Mouse (Mus musculus): Measurements from ENCODE around the gene Stmn1.

Gene Stmn1

DNA sequence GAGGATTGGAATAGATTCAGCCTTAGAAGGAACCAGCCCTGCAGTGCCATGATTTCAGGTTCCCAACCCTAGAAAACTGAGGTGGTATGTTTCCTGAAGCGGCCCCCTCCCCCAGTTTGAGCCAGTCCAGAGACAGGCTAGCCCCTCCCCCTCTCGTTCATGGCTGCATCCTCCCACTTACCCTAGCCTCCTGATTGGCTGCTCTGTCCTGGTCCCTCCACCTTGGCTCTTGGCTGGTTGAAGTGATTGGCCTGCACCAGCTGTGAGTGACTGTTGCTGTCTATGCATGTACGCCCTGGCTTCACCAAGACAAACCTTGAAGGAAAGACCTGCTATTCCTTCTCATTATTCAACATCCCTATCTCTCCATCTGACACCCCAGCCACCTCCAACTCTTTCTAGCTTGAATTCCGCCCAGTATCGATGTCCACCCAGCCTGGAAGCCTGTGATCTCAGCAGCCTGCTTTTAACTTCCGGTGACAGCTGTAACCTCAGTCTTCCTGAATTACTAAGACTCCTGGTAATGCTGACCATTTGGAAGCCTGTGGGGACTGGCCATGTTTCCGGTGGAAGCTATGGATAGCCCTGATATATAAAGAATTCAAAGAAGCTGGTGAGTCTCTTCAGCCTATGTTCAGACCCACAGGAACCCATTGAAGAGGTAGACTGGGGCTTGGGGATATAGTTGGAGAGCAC is 10.8 kb upstream of the Stmn1 start:
- DNase-seq (ENCODE audit: low spot score in 2 of 2) = no peak

GRCm38 (mm10) chr4:134458856-134459255 is 9.3 kb upstream of the Stmn1 start:
- DNase-seq (ENCODE audit: low spot score in 2 of 2) = no peak

DNA sequence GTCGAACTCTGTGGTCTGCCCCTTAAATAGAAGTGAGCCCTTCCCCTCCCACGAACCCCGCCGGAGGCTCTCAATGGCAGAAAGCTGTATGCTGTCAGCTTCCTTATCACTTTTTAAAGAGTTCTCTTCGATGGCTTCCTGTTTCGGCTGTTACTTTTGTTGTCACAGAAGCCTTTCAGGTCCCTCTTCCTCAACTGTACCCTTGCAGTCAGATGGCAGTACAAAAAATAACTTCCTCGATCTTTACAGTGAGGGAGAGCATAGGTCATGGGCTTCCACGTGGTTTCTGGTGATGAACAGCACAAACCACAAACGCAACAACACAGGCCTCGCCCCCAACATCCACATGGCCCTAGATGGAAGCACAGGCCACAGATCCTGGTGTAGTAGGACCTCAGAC is 7.8 kb upstream of the Stmn1 start:
- DNase-seq (ENCODE audit: low spot score in 2 of 2) = peak; percentile 28 to 35

DNA sequence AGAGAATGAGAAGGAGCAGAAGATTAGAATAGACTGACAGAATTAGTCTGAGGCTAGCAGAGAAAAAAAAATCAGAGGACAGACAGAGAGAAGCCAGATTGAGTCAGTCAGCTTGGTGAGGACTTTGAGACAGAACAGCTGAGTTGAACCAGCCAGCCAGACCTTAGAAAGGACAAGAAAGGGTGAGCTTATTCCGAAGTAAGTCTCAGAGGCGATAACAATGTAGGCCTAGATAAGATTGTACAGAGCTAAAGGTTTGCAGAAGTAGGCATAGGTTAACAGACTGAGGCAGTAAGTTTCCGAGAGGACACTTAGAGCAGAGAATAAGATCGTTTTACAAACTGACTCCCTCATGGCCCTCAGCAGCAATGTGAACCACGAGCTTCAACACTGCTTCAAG is 6.9 kb upstream of the Stmn1 start:
- no peak for DNase-seq (ENCODE audit: low spot score in 2 of 2)

DNA sequence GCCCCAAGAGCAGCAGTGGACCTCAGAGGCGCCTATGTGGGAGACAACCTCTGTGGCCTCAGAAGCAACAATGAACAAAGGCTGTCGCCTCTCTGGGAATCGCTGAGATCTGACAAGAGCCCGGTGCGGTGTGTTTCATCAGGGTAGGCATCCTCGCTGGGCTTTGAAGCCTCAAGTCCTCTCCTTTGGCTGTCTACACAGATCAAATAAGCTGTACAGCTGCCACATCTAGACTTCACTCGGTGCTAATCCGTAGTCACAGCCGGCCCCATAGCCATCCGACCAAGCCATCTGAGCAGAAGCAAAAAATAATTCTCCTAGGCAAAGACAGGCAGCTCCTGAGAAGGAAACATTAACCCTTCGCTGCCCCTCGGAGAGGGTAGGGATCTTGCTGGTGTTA is 2.3 kb upstream of the Stmn1 start:
- DNase-seq (ENCODE audit: low spot score in 2 of 2) = no peak

DNA sequence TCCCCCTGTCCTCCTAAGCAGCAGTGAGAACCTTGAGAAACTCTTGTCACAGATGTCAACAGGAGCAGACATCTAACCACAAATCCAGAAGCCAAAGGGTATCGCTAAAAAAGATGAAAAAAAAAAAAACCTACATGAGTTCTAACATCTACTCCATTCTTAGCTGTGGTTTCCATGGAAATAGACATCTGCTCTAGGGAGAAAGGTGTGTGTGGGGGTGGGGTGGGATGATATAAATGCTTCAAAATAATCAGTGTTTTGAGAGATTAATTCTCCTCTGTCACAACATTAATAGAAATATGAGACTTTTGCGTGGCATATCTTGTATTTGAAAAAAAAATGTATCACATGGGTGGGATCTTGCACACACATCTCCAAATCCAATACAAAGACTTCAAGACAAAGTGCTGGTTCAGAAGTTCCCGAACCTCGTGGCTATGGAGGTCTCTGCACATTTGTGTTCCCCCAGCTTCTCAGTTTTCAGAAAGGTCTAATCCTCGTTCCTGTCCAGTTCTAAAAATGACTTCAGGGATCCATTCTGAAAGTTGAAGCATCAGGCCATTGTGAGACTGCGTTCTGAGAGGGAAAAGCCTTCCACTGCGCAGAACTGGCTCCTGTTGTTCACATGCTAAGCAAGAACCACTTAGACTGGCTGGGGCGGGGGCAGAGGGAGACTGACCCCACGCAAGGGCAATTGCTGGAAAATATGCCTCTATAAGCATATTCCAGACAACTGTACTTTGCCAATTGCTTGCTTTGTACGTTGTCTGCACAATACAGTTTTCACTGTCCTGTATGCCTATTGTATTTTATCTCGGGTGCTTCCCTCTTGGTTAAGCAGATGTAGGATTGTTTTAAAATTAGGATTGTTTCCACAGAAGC is 1.5 kb upstream of the Stmn1 start:
- DNase-seq (ENCODE audit: low spot score in 2 of 2) = no peak

- peak; percentile 35 to 42 for DNase-seq (ENCODE audit: low spot score in 2 of 2)
Observed at GRCm38 (mm10) chr4:134467435-134468214, 495 bp upstream of the Stmn1 start.

DNA sequence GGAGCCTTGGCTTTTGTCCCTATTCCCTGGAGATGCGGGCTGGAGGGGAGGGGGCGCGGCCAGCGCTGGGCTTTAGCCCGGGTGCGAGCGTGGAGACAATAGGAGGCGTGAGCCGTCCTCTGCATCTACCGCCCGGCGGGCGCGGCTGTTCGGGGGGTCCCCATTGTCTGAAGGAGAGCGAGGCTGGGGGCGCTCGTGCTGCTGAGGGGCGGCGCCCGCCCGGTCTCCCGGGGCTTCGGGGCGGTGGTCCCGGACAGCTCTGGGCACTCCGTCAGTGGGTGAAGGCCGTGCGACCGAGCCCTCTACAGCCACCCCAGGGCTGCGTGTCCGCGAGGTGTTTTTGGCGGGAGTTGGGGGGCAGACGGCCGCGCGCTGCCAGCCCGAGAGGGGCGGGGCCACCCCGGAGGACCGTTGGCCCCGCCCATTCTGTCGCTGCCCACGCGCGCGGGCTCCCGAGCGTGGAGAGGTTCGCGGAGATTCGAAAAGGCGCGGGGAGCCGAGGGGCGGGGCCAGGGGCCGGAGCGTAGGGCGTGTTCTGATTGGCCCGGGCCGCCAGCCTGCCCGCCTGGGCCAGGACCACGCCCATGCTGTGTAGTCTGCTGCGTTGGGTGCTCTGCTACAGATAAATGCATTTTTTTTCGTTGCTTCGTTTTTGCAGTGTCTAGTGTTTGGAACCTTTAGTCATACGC is 602 bp downstream of the Stmn1 start:
- DNase-seq (ENCODE audit: low spot score in 2 of 2) = peak; percentile 96 to 99

- no peak for DNase-seq (ENCODE audit: low spot score in 2 of 2)
Observed at GRCm38 (mm10) chr4:134469341-134469796, 1.2 kb downstream of the Stmn1 start.

DNA sequence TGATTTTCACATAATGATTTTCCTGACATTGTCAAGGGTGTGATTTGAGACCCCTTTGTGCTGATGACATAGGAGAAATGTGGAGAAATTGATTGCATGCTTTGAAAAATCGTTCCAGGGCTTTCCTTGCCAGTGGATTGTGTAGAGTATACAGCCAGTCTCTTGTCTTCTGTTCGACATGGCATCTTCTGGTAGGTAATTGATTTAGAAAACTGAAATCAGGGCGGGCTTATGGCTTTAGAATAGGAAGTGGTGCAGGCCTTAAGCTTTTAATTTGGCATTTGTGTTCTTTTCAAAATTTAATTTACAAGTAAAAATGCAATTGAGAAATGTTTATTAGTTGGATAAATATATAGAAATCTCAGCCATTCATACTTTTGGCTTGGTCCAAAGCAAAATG is 1.9 kb downstream of the Stmn1 start:
- no peak for DNase-seq (ENCODE audit: low spot score in 2 of 2)

- DNase-seq (ENCODE audit: low spot score in 2 of 2) = no peak
Observed at GRCm38 (mm10) chr4:134471469-134471868, 3.3 kb downstream of the Stmn1 start.

DNA sequence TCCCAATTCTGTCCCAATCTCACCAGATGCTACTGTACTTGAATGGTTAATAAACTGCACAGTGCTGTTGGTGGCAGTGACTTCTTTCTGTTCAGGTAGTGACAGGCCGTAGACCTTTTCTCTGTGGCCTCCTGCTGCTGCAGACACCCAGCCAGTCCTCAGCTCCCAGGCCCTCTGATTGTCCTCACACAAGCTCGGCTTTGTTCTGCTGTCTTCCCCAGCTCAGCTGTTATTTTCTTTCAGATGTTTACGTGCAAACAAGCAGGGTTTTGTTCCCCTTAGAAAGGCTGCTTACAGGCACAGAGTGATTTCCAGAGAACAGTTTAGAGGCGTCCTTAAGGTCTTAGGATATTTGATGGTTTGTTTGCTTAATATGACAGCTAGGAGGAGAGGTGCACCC is 5.6 kb downstream of the Stmn1 start:
- no peak for DNase-seq (ENCODE audit: low spot score in 2 of 2)

GRCm38 (mm10) chr4:134474240-134474639 is 6.1 kb downstream of the Stmn1 start:
- DNase-seq (ENCODE audit: low spot score in 2 of 2) = no peak

DNA sequence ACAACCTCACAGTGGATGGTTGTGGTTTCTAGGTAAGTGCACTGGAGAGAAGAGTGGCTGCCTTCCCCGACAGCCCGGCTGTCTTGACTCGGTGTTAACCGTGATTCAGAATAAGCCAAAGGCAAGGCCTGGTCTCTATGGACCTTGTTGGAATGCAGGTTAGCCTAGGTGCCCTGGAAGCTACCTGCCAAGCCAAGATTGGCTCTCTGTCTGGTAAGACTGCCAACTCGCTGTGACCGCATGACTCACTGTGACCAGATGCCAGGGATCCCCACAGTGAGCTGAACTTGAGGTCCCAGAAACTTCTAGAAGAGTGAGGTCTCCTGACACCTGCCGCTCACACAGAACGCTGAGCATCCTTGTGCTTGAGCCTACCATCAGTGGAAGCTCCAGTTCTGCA is 8.8 kb downstream of the Stmn1 start:
- DNase-seq (ENCODE audit: low spot score in 2 of 2) = no peak

- peak; percentile 84 to 98 for DNase-seq (ENCODE audit: low spot score in 2 of 2)
Observed at GRCm38 (mm10) chr4:134478031-134478430, 9.9 kb downstream of the Stmn1 start.

DNA sequence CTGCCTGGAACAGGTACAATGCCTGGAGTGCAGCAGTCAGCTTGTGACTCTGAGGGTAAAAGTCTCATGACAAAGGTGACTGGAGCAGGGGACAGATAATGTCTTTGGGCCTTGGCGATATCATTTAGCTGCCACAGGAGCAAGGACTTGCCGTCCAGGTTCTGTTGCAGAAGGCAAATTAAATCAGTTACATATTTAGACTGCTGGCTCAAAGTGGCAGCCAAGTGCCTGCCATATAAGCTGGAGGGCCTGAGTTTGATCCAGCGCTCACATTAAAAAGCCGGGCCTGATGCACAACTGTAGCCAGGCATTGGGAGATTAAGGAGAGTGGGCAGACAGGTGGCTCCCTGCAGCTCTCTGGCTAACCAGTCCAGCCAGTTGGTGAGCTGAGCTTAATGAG is 11.7 kb downstream of the Stmn1 start:
- DNase-seq (ENCODE audit: low spot score in 2 of 2) = no peak

- DNase-seq (ENCODE audit: low spot score in 2 of 2) = peak; percentile 47 to 81
Observed at GRCm38 (mm10) chr4:134480864-134481263, 12.7 kb downstream of the Stmn1 start.

DNA sequence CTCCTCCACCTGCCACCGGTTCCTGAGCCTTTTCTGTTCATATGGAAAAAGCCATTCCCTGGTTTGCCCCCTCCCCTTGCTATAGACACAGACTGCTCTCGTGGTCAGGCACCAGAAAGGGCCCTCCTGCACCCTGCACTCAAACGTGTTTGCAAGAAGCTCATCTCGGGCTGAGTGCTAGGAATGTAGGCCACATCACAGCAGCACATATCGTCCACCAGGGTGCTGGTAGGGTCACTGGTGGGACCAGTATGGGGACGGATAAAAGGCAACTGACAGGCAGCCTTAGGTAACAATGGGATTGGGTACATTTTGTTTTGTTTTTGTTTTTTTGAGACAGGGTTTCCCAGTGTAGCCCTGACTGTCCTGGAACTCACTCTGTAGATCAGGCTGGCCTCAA is 13.2 kb downstream of the Stmn1 start:
- DNase-seq (ENCODE audit: low spot score in 2 of 2) = no peak

GRCm38 (mm10) chr4:134482442-134482841 is 14.3 kb downstream of the Stmn1 start:
- no peak for DNase-seq (ENCODE audit: low spot score in 2 of 2)

GRCm38 (mm10) chr4:134483078-134483688 is 15.1 kb downstream of the Stmn1 start:
- DNase-seq (ENCODE audit: low spot score in 2 of 2) = no peak

- DNase-seq (ENCODE audit: low spot score in 2 of 2) = no peak
Observed at GRCm38 (mm10) chr4:134483696-134484095, 15.6 kb downstream of the Stmn1 start.

Measured in thymus, postnatal 10 days (tissue).